8 mouse cellular contexts compared by ENCODE assay signal in genomic region chr7:143013420-143014178, GRCm38 (mm10). TPM values are rescaled to one million over a fixed set of nuclear protein-coding genes. Genes with fewer than 3 reads are reported as not detected.
DNase-seq lines count a peak whose midpoint lies in the region; ATAC-seq and TF ChIP-seq lines count a peak whose summit lies in the region.

No protein-coding gene starts in this region.

- peak; percentile 58 for ATAC-seq in Patski

- POLR2A ChIA-PET in Patski (lab: Charles Lee) = interaction anchor here (0.6 to 3.3 kb wide), 4 partner anchors 18 to 944 kb away, joined by 3 to 30 read pairs (median 4); partner anchors contain the start of gene Cd81

- intact Hi-C loops in heart, postnatal 14 days (cut with DNase I) = no loop called here

- in situ Hi-C loops in Patski (cut with MboI; ENCODE audit: low pct_unique_long_range_greater_than_20kb) = loop anchor here (25.0 kb wide), 1 partner anchor 626 kb away; the partner anchor contains the start of genes Ctsd and Gm49369

- CTCF ChIA-PET in Patski (lab: Charles Lee) = interaction anchor here (0.7 to 3.7 kb wide), 10 partner anchors 16 to 80 kb away, joined by 3 to 15 read pairs (median 3); partner anchors contain the start of genes Cd81 and Trpm5

- no peaks in the 10 kb centered on the region for H3K27me3 ChIP-seq in Patski

- TF ChIP-seq CTCF in Patski (IDR thresholded peaks at IDR 0.05) = no peak

- DNase-seq in kidney, postnatal 14 days = peak; percentile 43
- no peak for DNase-seq in kidney, adult 18-20 months
- DNase-seq in Patski (ENCODE audit: low read depth, low spot score) = peak; percentile 93
- DNase-seq in cerebellum, postnatal 25 days = peak; percentile 87 to 93
- DNase-seq in heart, postnatal 14 days = peak; percentile 79 to 86
- DNase-seq in lung, postnatal 10 days = peak; percentile 85
- no peak for DNase-seq in thymus, postnatal 36 days
- DNase-seq in spleen, postnatal 14 days (ENCODE audit: low spot score in 2 of 2) = no peak

RNA-seq across cellular contexts. Expression of gene Tspan32, which starts 8.8 kb away (rescaled TPM):
- polyA plus RNA-seq in Patski (2021) = 0.14 TPM
- 1 to 10 TPM in 1 of 2 experiments, under 1 TPM in 1; 0.91 to 1.1 TPM for total RNA-seq in heart, postnatal 14 days (2021)

RNA-seq across cellular contexts. Expression of gene Cd81, which starts 38.9 kb away (rescaled TPM):
- polyA plus RNA-seq in Patski (2021) = 622 TPM
- total RNA-seq in heart, postnatal 14 days (2021) = 100 to 1,000 TPM; 505 to 506 TPM

RNA-seq across cellular contexts. Expression of gene Ascl2, which starts 44.5 kb away (rescaled TPM):
- polyA plus RNA-seq in Patski (2021) = 0.08 TPM
- total RNA-seq in heart, postnatal 14 days (2021) = under 1 TPM in 1 of 2 experiments, not detected in 1; 0.12 TPM

RNA-seq across cellular contexts. Expression of gene Tssc4, which starts 55.5 kb away (rescaled TPM):
- 42.0 TPM for polyA plus RNA-seq in Patski (2021)
- total RNA-seq in heart, postnatal 14 days (2021) = 10 to 100 TPM; 19.0 to 20.7 TPM

Comparison
In these comparisons a context has a peak if more than half of its experiments do, and no peak if none do; other contexts are left out.
1. DNase-seq: peak in kidney, postnatal 14 days (single experiment), Patski (single experiment), cerebellum, postnatal 25 days (2 of 2), heart, postnatal 14 days (2 of 2) and lung, postnatal 10 days (single experiment); none in kidney, adult 18-20 months (single experiment), thymus, postnatal 36 days (0 of 2) and spleen, postnatal 14 days (0 of 2).